Mouse (Mus musculus): ENCODE data around the gene Slc7a15.

Slc7a15 gene

DNA sequence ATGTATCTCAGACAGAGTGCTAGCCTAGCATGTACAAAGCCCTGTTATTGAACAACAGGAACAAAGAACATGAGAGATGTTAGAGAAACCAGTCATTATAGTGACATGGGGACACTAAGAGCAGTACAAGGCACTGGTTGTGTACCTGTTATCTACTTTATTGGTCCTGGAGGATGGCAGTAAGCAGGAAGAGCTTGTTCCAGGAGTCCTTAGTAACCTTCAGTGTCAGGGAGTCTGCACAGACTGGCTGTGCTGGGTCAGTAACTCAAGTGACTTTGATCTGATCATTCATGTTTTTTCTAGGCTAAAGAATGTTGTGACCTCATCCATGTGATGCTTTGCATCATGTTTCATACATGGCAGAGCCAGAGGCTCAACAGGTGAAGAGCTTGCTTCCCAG lies 42.7 kb downstream of the Slc7a15 start:
- DNase-seq, result no peak

DNA sequence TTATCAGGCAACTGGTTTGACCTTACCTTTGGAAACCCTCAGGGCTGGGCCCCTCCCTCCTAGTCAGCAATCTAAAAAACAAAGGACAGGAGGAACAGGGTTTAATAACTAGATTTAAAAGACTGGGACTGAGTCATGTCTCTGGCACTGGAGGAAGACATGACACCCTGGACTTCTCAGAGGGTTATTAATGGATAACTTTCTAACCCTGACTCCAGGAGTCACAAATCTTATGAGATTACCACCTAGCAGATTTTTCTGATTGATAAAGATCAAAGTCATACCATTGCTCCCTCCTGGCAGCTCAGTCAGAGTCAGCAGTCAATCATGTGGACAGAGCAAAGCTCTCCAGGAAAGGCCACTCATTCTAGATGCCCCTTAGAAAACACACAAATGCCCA lies 43.4 kb downstream of the Slc7a15 start:
- no peak for DNase-seq

DNA sequence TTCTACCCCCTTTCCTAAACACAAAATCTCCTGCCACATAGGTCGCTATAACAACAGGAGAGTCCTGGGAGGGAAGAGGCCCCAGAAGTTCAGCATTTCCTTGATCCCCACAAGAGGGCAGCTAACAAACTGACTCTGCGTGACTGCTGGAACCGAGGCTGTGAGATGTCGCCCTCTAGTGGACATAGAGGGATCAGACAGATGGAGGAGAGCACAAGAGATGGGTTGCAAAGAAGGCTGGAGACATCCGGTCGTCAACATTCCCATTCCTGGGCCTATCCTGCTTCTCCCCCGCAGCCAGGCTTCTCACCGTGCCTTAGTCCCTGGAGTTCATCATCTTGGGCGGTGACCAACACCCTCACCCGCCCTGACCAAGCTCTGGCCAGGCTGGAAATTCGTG lies 51.5 kb downstream of the Slc7a15 start:
- peak; percentile 85 for DNase-seq

DNA sequence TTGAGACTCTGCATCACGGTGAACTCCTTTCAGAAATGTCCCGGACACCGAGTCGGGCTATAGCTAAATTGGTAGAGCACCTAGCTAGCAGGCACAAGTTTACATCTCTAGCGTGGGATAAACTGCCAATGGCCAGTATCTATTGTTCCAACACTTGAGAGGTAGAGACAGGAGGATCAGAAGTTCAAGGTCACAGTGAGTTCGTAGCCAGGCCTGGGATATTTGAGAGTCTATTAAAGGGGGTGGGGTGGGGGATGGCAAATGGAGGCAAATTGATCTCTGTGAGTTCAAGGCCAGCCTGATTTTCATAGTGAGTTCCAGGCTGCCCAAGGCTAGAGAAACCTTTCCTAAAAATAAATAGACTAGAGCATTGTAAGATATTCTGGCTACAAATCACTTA lies 52.1 kb downstream of the Slc7a15 start:
- DNase-seq, result no peak

DNA sequence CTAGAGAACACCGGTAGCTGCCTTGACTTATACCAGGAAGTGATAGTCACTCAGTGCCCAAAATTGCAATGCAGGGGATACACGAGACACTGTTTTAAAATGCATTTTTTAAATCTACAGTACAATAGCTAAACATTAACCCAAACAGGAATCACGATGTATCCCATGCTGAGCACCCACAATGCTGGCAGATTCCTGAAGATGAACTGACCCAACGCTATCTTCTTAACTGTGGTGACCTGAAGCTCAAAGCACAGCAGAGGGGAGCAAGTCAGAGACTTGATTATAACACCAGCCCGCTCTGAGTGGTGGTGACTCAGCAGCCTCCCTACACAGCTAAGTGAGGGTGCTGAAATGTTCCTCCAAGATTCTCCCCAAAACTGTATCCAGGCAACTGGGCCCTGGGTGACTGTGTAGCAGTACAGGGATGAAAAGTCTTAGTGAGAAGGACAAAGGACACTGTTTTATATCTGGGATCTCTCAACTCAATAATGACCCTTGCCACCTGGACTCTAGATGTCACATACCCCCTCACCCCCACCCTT lies 53.7 kb downstream of the Slc7a15 start:
- no peak for DNase-seq

DNA sequence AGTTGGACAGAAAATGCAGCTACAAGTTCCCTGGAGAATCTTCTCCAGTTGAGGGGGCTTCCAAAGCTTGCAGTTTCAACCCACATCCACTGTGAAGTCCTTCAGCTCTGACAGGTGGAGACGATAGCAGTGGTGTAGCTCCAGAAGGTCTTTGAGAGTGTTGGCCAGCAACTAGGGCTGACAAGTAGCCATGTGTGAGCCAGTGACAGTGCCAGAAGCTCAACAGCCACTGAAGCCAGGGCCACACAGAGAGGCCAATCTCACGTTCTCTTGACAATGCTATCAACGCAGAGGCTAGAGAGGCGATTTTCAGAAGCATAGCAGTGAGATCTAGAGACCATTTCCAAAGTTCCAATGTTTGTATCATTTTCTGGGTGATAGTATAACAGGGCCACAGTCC lies 56.5 kb downstream of the Slc7a15 start:
- DNase-seq, result no peak

DNA sequence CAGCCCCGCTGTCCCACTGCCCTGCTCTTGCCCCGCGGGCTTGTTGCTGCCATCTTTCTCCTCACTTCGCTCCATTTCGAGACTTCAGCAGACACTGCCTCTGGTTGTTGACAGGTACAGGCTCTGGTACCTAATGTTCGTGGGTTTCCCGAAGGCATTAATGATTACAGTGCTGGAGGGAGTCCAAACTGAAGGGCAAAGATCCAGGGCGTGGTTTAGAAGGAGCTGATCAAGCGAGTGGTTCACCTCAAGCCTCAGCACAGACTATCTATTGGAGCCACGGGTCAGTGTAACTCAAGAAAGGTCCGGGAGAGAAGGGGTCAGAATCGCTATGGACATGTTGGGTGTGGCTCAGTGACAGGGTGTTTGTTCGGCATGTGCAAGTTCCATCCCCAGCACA lies 59.4 kb downstream of the Slc7a15 start:
- DNase-seq, result no peak

DNA sequence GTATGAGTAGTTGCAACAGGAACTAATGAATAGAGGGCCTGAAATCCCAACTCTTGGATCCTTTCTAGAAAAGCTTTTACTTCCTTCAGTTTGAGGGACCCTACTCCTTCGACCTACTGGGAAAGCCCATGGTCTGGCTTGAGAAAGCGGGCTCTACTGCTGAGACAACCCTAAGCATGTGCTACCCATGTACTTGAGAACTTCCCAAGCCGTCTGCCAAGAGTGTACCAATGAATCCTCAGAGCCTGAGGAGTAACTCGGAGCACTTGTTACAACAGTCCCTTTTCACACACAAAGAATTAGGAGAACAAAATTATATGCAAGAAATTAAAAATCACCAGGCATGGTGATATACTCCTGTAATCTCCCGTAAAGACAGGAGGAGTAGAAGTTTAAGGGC lies 61.6 kb downstream of the Slc7a15 start:
- DNase-seq, result no peak

DNA sequence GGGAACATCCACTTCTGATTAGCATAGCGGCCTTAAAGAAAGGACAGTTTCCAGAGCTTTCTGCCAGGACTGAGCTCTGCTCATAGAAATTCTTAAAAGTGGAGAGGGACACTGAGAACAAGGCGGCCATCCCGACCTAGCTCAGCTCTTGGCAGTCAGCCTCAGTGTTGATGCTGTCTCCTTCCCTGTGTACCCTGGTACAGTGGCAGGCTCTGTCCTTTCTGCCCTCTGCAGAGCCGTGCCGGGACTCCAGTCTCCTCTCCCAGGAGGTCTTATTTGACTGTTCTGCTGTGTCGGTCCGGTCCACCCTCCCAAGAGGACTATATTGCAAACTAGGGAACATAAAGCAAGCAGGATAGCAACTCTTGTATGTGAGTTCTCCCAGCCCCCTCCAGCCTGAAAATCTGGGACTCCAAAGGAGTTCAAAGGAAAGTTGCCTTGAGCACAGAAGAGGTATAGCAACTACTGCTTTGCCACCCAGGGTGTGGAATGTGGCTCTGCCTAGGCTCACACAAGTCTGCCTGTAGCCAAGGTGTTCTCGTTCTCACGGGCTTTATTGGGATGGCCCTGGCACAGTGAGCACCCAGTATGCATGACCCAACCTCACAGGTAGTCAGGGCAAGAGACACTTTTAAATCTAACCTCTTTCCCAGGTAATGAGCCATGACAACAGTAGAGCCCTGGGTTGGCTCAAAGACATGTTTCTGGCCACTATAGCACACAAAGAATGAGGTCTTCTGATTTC lies 62.5 kb downstream of the Slc7a15 start:
- no peak for DNase-seq

DNA sequence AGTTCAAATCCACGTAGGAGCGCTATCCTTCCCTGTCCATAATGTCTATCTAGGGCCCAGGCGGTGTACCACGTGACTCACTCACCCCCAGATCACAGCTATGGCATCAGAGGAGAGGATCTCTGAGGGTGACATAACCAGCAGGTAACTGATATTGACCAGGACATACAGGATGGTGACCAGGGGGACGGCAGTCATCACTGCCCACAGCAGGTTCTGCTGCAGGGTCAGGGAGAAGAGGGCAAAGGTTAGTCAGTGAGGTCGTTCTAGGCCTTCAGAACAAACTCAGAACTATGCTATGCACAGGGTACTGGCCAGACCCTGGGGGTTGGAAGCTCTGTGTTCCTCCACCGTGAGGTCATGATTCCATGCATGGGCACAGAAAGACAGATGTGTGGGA lies 63.3 kb downstream of the Slc7a15 start:
- no peak for DNase-seq

DNA sequence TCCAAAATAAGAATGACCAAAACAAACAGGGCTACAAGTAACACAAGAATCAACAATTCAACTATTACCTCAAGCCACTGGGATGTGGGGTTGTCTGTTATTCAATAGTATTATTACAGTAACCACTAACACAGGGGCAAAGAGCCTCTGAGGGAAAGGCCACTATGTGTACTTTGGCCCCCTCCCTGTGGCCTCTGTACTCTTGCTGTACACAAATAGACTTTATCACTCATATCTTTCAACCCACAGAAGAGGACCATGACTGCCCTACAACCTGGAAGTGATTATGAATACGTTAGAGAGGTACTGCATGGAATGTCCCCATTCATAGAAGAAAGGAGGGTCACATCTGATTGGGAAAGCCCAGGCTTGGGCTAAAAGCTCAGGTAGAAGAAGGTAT lies 64.0 kb downstream of the Slc7a15 start:
- DNase-seq, result no peak

DNA sequence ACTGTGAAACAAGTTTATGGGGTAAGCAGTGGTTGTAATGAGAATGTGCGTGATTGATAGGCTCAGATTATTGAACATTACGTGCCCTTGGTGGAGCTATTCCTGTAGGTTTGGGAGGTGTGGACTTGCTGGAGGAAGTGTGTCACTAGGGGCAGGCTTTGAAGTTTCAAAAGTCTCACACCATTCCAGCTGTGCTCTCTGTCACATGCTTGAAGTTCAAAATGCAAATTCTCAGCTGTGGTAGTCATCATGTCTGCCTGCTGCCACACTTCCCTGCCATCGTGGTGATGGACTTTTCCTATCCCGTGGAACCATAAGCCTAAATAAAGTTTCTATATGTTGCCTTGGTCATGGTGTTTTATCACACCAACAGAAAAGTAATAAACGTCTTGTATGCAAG lies 71.1 kb downstream of the Slc7a15 start:
- DNase-seq, result no peak

DNA sequence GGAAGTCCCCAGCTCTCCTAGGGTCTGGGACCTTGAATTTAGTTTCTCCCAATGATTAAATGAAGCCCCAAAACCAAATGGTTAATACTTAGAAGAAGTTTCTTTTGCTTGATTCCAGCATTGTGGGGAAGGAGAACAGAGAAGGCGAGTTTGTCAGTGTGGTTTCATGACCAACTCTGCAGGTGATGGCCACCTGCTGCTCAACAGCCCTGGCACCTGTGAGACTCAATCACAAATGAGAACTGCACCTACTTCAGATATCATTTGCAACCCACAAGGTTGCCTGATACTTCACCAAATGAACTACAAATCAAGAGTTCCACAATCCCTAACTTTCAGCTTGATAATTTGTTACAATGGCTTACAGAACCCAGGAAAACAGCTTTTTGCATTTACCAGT lies 71.7 kb downstream of the Slc7a15 start:
- DNase-seq, result no peak

DNA sequence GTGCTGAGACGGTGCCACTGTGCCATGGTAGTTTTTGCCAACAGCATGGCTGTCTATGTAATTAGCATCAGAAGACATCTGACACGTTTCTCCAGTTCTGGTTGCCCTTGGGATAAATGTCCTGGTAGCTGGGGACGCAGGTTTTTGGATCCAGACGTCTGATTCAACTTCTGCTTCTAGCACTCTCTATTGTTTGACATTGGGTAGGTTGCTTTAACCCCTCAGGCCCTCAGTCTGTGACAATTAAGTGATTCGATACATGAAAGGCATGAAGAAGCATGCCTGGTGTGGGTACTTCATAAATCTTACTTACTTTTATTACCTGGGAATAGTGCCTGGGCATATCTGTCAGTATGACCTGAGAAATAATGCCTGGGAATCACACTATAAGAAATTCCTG lies 74.8 kb downstream of the Slc7a15 start:
- no peak for DNase-seq

DNA sequence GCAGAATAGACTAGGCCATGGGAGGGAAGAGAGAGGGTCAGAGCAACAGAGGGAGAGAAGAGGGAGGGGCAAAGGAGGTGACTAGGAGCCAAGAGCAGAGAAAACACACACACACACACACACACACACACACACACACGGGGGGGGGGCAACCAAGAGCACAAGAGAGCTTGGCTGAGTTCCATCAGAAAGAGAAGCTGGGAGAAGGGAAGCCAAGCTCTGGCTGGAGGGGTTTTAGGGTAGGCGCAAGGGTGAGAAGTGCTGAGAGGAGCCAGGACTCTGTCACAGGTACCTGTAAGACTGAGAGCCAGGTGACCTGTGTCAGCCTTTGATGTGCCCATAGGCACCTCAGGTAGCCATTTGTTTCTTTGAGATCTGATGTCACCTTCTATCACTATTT lies 76.2 kb downstream of the Slc7a15 start:
- no peak for DNase-seq

DNA sequence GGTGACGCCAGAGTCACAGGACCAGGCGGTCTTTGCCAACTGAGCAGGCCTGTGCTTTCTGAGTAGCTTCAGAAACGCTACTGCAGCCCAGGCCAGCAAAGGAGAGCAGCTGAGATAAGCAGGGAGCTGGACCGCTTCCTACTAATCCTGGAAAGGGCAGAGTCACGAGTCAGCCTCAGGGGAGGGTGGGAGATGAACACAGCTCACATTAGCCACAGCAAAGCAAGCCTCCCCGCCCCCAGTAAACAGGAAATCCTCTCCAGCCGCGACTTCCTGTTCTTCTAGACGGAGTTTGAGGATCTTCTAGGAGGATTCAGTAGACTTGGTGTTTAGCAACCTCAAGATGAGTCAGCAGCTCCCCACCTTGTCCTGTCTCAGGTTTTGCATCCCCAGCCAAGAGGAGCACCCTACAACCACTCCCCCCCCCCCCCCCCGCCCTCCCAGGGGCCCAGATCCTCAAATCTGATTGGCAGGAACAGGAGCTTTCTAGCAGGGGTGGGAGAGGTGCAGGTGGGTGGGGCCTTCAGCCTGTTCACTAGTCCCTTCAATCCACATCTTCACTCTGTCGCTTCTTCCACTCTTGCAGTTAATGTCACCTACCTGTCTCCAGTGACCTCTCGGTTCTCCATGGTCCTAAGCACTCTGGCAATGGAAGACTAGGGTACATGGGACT lies 77.4 kb downstream of the Slc7a15 start:
- DNase-seq, result peak; percentile 84

DNA sequence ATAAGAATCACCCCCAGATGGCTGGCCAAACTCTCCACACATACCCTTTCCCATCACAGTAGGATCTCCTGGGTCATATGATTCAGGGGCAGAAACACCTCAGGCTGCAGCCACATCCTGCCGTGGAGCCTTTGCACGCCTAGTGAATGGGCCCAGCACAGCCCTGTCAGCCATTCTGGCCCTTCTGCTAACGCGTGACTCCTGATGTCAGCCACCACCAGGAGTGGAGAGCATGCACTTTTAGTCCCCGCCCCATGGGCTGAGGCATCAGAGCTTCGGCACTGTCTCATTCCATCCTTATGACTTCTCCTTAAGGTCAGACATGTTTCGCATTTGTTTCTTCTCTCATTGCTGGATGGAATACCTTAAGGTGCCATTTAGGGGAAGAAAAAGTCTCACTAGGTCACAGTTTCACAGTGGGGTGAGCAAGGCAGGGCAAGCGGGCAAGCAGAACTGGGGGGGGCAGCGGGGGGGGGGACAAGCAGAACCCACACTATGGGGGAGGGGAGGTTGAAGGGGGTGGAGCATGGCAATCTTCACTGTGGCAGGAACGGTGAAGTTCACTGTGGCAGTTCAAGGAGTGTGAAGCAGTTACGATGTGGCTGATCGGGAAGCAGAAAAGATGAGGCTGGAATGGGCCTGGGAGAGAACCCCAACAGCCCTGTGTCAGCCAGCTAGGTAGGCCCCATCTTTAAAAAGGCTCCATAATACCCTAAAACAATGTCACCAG lies 79.3 kb downstream of the Slc7a15 start:
- peak; percentile 27 for DNase-seq

DNA sequence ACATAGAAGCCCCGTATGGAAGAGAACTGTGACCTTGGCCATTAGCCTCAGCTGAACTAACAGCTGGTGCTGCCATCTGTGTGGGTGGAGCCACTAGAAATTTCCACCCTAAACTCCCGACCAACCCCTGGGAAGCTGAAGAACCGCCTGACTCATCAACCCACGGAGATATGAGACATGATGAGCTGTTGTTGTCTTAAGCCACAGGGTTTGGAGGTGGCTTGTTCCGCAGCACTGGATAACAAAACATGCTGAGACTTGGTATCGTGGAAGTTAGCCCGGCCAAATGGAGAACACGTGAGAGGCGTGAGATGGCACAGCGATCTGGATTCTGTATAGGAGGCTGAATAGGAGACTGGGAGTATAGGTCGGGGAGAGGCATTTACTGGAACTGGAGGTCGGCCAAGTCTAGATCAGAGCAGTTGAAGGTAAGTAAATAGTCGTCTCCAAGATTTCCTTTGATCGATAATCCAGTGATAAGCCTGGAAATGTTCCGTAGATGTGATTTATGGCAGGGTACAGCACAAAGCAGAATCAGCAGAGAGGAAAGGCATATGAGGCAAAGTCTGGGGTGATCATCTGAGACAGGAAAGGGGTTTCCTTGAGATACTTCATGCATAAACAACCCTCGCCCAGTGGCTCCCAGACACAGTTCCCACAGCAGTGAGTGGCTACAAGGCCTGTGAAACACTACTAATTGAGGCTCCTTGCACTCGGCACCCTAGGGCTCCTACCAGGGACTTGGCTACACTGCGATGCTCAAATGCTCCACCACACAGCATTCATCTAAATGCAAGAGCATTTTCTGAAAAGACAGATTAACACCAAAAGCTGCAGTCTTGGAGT lies 87.6 kb downstream of the Slc7a15 start:
- DNase-seq, result peak; percentile 53

DNA sequence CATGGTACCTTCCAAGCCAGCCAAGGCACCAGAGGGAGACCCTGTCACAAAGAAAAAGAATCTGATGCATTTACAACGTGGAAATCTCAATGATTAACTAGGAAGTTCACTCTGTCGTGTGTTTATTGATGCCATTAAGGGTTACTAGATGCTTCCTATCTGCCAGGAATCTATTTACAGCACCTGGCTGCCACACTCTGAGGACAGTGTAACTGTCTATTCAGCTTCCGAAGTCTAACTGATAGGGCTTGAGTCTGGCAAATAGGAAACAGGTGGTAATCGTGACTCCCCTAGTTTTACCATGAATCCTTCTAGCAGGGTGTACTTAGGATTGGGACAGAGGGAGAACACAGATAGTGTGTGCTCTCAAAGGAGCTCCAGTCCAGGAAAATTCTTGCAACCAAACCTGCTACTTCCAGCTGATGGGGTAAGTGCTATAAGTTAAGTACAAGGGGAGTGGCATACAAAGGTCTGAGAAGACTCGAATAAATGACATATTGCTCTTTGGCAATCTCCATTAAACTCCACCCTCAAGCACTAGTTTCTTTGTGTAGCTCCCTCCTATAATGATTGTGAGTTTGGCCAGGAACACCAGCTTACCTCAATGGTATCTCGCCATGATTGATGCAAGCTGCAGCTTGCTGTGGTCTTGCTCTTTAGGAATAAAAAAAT lies 88.4 kb downstream of the Slc7a15 start:
- DNase-seq, result no peak

DNA sequence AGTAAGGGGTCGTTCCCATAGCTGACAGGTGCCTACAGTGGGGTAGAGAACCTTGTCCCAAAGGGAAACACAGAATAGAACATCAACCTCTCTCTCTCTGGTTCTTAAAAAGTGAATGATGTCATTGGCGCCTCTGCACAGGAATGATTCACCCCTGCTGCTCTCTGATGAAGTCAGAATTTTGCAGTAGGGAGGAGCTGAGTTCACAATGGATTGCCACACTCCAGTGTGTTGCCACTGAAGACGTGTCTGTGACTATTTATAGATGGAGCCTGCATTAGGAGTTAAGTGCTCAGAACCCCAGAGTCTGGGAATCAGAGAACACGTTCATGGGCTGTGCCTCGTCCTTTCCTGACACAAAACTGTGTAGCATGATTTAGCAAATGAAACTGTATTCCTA lies 89.2 kb downstream of the Slc7a15 start:
- DNase-seq, result peak; percentile 53

DNA sequence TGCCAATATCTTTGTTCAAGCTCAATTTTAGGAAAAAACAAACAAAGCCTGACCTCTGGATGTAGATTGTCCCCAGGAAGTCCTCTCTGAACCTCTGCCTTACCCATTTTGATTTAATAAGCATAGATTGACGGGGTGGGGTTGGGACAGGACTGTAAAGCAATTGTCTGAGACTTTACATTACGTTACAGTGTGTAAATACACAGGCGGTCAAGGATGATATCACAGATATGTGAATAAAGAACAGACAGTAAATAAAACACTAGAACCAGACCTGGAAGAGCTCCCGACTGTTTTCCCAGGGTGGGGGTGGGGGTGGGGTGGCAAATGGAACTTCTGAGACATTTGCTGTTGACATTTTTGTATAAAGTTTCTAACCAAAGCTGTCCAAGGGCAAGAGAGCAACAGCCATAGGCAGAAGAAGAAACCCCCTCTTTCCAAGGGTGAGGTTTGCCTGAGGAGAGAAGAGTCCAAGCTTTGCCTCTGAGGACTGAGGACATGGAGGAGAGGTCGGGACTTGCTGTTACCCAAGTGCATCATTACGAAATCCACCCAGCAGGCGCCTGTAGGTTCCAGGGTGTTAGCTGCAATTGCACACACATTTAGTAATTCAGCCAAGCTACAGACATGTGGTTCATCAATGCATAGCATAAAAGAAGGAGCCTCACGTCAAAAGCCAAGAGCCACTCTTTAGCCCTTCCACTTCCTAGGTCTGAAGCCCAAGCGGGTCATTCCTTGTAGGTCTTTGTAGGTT lies 91.7 kb downstream of the Slc7a15 start:
- DNase-seq, result peak; percentile 57

DNA sequence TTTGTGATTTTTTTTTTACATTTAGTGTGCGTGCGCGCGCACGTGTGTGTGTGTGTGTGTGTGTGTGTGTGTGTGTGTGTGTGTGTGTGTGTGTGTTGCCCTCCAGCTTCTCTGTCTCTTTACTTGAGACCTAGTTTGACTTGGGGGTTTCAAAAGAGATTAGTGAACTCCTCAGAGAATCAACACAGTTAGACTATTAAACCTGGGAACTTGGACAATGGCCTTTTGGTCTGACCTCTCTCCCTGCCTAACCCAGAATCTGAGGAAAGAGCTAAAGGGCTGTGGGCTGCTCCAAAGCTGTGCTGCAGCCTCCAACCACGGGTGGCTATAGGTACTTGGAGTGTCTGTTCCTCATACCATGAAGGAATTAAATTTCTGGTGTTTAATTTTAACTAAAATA lies 94.7 kb downstream of the Slc7a15 start:
- no peak for DNase-seq
